Mouse (Mus musculus): ENCODE measurements at regions not wholly inside any gene's neighbourhood (a gene's known extent, or its start where the extent isn't known, plus 50 kb on each side); places are given as distances from the start of the nearest gene placed in this dataset.
A peak's percentile ranks its signal among the peaks of the same experiment; 100 is the strongest.

- peak; percentile 19 to 77 for DNase-seq (ENCODE audit: inconsistent age in 2 of 2, low spot score in 1 of 2)
These were observed 184.9 kb upstream of the 4930535I16Rik start for GRCm38 (mm10) chr4:124102684-124103083.

GRCm38 (mm10) chr4:124086801-124087200 is 169.0 kb upstream of the 4930535I16Rik start:
- no peak for DNase-seq (ENCODE audit: inconsistent age in 2 of 2, low spot score in 1 of 2)

GRCm38 (mm10) chr4:124086254-124086653 is 168.4 kb upstream of the 4930535I16Rik start:
- DNase-seq (ENCODE audit: inconsistent age in 2 of 2, low spot score in 1 of 2): no peak

DNA sequence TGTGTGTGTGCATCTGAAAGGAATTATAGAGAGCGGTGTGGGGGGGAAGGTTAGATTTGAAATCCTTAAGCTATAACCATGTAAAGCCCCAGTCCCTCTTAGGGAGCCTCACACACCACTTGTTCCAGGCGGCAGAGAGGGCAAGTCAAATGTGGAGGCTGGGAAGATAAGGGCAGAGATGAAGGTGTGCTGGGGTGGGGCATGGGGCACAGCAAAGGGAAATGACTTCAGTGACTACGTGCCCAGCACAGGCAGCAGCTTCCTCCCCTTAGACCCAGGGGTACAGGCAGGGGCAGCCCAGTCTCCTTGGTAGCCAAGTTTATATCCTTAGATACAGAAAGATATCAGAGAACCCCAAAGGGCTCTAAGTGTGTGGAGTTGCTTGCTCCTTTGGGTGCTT is 161.8 kb upstream of the 4930535I16Rik start:
- no peak for DNase-seq (ENCODE audit: inconsistent age in 2 of 2, low spot score in 1 of 2)

GRCm38 (mm10) chr4:124075551-124075950 is 157.7 kb upstream of the 4930535I16Rik start:
- no peak for DNase-seq (ENCODE audit: inconsistent age in 2 of 2, low spot score in 1 of 2)

- no peak for DNase-seq (ENCODE audit: inconsistent age in 2 of 2, low spot score in 1 of 2)
These were observed 155.8 kb upstream of the 4930535I16Rik start for GRCm38 (mm10) chr4:124073646-124074045.

- DNase-seq (ENCODE audit: inconsistent age in 2 of 2, low spot score in 1 of 2): peak; percentile 34 to 64
These were observed 146.8 kb upstream of the 4930535I16Rik start for GRCm38 (mm10) chr4:124064601-124065000.

DNA sequence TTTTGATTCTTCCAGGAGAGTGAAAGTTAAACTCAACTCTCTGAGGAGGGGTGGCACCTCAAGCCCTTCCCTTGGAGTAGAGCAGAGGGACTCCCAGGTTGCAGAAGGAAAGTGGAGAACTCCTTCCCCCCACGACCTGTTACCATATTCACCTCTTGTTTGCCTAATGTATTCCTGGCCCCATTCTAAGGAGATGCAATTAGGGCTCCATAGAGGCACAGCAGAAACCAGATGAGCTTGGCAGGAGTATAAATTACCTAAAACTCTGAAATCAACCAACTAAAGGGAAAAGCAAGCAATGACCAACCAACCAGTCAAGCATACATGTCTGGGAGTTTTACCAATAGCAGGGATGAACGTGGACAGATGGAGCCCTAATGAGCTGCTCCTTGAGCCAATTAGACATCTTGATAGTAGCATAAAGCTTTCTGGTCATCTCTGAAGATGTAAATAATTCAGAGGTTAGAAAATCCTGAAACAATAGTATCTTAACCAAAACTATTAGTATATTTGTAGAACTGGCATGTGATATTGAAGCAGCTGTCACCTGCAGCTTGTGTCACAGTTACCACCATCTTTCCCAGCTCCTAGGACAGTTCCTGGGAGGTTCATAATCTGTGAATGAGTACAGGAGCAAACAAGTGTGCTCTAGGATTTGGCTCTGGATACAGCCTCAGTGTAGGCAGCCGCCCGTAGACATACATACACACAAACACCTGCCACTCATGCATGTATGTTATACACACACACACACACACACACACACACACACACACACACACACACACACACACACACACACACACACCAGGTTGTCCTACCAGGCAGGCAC is 145.7 kb upstream of the 4930535I16Rik start:
- DNase-seq (ENCODE audit: inconsistent age in 2 of 2, low spot score in 1 of 2): no peak

- no peak for DNase-seq (ENCODE audit: inconsistent age in 2 of 2, low spot score in 1 of 2)
These were observed 139.8 kb upstream of the 4930535I16Rik start for GRCm38 (mm10) chr4:124057607-124058006.

DNA sequence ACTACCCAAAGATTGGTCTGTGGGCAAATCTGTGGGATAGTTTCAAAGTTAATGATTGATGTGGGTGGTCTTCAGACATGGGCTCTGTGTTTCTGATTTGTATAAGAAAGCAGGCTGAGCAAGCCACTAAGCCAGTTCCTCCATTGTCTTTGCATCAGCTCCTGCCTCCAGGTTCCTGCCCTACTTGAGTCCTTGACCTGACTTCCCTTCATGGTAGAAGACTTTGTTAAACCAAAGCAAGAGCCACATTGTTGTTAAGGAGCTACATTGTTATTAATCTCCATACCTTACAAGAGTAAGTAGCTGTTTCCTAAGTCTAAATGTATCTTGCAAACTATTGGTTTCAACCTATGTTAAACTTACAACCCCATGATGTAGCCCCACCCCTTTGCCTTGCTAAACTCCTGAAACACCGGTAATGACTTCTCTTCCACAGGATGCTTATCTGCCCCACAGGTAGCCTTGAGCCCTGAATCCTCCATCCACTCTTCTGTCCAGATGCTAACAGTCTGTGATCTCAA is 136.5 kb upstream of the 4930535I16Rik start:
- DNase-seq (ENCODE audit: inconsistent age in 2 of 2, low spot score in 1 of 2): no peak

DNA sequence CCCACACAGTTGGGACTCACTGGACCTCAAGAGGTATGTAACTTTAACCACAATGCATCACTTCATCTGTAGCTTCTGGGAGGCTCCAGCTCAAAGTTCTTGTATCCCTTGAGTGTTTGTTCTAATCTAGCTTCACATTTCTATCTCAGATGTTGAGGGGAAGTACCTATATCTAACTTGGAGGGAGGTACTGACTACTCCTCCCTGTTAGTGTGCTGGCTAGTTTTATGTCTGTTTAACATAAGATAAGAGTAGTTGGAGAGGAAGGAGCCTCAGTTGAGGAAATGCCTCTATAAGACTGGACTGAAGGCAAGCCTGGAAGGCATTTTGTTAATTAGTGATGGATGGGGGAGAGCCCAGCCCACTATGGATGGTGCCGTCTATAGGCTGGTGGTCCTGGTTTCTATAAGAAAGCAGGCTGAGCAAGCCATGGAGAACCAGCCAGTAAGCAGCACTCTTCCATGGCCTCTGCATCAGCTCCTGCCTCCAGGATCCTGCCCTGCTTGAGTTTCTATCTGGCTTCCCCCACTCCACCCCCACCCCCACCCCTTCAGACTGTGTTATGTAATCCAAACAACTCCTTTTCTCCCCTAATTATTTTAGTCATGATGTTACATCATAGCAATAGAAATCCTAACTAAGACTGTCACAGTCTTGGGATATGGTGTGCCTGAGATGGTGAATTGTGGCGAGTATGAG is 135.7 kb upstream of the 4930535I16Rik start:
- no peak for DNase-seq (ENCODE audit: inconsistent age in 2 of 2, low spot score in 1 of 2)

DNA sequence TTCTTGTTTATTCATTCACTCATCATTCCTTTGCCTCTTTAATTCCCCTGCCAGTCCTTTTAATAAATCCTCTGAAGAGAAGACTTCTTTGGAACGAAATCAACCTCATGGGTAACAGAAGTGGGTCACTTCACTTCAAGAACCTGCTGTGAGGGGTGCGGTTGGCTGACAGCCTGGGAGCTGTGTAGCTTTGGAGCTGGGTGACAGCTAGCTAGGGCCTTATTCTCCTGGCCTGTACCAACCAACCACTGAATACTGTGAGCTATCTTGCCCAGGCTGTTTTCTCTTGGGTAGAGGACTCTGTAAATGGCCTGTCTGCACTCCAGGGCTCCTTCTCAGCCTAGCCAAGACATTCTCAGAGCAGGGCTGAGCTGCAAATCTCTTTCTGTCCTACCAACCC is 134.6 kb upstream of the 4930535I16Rik start:
- no peak for DNase-seq (ENCODE audit: inconsistent age in 2 of 2, low spot score in 1 of 2)

DNA sequence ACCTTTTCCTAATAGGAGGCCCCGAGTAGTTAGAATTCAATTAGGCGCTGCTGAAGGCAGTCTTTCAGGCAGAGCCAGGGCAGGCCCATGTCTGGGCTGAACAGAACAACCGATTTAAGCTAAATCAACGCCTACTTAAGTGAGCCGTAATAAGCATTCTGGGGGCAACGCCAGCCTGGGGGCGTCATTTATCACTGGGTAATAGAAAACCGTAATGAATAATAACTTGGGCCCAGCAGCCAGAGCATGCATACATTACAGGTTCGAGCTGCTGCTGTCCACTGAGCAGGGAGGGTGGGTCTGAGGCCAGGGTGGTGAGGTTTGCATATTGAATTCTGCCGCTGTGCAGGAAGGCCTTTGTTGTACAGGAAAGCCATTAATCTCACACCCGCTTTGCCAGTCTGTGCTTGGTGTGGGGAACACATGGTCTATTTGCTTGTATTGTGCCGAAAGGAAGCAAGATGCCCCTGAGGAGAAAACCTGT is 130.6 kb upstream of the 4930535I16Rik start:
- DNase-seq (ENCODE audit: inconsistent age in 2 of 2, low spot score in 1 of 2): no peak

DNA sequence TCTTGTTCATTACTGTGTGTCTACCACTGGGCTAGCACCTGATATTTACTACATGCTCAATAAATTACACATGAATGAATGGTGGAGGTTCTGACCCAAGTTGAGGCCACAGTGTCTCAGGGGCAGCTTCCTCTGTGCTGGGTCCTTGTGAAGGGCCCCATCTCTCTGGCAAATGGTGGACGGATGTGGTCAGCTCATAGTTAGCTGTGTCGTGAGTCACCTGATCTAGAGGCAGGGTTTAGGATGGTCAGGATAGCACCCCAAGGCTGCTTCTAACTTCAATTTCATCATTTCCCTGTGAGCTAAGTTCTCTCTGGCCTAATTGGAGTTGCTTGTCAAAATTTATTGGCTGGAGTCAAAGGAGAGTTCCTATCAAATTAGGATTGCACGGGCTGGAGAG is 130.1 kb upstream of the 4930535I16Rik start:
- DNase-seq (ENCODE audit: inconsistent age in 2 of 2, low spot score in 1 of 2): no peak

GRCm38 (mm10) chr4:124036483-124036882 is 118.7 kb upstream of the 4930535I16Rik start:
- DNase-seq (ENCODE audit: inconsistent age in 2 of 2, low spot score in 1 of 2): no peak

DNA sequence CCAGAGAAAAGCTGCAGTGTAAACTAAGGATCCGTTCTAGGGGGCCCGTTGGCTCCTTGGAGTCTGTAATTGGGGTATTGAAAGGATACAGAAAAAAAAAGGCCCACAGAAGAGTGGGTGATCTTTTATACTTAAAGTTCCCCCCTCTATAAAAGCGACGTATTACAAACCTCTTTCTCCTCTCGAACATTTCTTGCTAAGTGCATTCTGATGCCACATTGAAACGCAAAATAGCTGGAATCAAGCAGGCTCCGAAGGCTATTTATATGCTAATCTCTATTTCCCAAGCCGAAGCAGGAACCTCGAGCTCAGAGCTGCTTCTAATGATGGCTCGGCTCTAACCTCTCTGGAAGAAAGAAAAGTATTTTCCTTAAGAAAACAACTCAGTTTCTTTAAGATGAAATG is 117.8 kb upstream of the 4930535I16Rik start:
- DNase-seq (ENCODE audit: inconsistent age in 2 of 2, low spot score in 1 of 2): no peak

DNA sequence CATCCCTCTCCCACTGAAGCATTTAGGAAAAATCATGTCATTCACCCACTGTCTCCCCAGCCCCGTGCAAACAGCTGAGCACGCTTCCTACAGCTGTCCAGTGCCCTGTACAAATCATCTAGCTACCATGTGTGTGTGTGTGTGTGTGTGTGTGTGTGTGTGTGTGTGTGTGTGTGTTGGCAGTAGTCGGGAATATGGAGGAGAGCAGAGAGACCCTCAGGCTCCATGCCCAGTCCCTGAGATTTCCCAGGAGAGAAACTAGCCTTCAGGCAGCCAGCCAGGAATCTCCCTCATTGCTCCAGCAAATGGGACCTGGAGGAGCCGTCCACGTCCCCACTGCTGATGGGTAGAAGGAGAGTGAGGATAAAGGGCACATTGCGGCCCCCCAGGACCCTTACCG is 117.4 kb upstream of the 4930535I16Rik start:
- peak in 1 of 2 experiments; percentile 21 for DNase-seq (ENCODE audit: inconsistent age in 2 of 2, low spot score in 1 of 2)

- no peak for DNase-seq (ENCODE audit: inconsistent age in 2 of 2, low spot score in 1 of 2)
These were observed 110.2 kb upstream of the 4930535I16Rik start for GRCm38 (mm10) chr4:124028061-124028460.

DNA sequence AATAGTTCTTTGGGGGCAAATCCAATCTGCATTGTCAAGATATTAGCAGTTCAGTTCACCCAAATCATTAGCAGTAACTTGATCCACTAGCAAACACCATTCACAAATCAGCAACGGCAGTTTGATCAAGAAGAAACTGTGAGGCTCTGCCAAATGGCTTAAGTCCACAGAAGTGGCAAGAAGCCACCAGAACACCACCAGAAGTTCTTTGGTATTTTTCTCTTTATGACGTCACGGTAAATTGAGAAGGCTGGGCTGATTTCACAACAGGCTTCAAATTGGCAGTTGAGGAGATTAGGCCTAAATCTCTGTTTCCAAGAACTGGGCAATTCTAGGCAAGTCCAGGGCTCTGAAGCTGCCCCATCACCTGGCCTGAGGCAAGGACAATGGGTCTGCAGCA is 98.6 kb upstream of the 4930535I16Rik start:
- peak in 1 of 2 experiments; percentile 45 for DNase-seq (ENCODE audit: inconsistent age in 2 of 2, low spot score in 1 of 2)

DNA sequence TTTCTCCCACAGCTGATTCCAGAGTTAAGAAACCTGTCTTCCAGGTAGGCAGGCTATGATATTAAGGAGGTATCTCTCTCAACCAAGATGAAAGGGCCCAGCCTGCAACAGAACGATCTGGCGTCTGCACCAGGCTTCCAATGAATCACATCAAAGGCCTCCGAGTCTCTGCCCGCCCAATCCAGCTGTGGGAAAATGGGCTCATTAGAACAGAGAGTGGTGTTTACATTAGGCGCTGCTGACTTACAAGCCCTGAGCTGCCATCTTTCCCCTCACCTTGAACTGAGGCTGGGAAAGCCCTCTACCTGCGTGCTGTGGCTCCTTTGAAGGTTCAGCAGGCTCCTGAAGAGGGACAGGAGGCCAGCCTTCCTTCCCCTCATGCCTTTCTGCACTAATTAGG is 97.5 kb upstream of the 4930535I16Rik start:
- no peak for DNase-seq (ENCODE audit: inconsistent age in 2 of 2, low spot score in 1 of 2)

- DNase-seq (ENCODE audit: inconsistent age in 2 of 2, low spot score in 1 of 2): no peak
These were observed 94.6 kb upstream of the 4930535I16Rik start for GRCm38 (mm10) chr4:124012406-124012805.

DNA sequence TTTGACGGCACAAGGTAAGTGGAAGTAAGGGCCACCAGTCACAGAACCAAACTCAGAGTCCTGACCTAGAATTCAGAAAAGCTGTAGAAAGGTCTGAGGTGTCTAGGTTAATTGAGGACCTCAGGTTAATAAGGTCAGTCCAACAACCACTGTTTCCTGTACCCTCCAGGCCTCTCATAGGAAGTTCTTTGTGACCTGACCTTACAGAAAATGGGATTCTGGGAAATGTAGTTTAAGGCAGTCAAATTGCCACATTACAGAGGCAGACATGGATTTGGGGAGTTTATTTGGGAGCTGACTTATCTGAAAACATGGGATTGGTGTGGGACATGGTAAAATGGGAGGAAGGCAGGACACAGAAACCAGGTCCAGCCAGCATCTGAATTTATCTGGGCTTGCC is 90.9 kb upstream of the 4930535I16Rik start:
- DNase-seq (ENCODE audit: inconsistent age in 2 of 2, low spot score in 1 of 2): no peak

All from adrenal gland, adult (tissue).